Mouse (Mus musculus): ENCODE data around the gene Mast3. TPM values are rescaled to one million over a fixed set of nuclear protein-coding genes. Genes with fewer than 3 reads are reported as not detected.
A peak's percentile ranks its signal among the peaks of the same experiment; 100 is the strongest.

Gene Mast3
- 175 and 297 TPM in 2 replicates for polyA plus RNA-seq (2012; rRNA removed)

DNA sequence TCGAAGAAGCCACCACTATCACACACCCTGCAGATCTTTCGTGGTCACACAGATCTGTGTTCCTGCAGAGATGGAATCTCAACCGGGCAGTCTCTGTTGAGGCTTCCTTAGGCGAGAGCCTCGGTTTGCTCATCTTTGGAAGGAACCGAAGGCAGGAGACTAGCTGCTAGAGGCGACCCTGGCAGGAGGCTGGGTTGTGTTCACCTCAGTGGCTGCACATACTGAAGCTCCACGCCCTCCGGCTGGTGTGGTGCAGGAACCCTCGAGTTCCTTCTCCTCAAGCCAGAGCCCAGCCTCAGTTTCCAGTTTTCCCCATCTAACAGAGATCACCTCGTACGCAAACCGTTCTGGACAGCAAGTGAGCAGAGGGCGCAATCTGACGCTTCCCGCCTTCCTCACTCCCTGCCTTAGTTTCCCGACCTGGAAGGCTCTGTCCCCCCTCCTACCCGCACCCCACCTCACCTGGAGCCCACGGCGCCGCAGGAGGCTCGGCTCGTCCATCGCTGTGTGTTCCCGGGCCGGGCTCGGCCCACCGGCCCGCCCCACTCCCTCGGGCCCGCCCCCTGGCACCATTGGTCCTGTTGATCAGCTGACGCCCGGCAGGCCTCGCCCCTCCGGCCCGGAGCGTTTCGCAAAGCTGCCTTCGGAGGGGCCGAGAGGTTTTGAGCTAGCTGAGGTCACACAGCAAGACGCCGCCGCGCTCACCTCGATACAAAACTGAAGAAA lies at the start of gene Mast3:
Gene Mast3 (minus strand): TSS at position 574 of the 726 bp plus-strand sequence.
- peak within 1 kb of the TSS; percentile 63 for H3K4me3 ChIP-seq (ENCODE audit: extremely low read depth, insufficient read depth, insufficient read length)
- H3K27ac ChIP-seq (ENCODE audit: insufficient read depth, low read length) = peak within 1 kb of the TSS; percentile 88
- H3K4me1 ChIP-seq (ENCODE audit: control insufficient read depth, insufficient read depth, insufficient read length) = peaks cover 49% of the 10 kb centered on the region; the same call in 1 of the 2 replicates
- DNase-seq (ENCODE audit: low read depth in 1 of 2, low spot score in 2 of 2) = peak; percentile 54 to 89
- no peaks in the 10 kb centered on the region for H3K27me3 ChIP-seq (ENCODE audit: control insufficient read depth, insufficient read depth, low read length)
- 1% methylated on average over 45 of the region's 45 CpGs for WGBS
- no peak for TF ChIP-seq CTCF (IDR thresholded peaks at IDR 0.05; ENCODE audit: extremely low read depth, insufficient read depth, insufficient read length, insufficient replicate concordance)
- TF ChIP-seq POLR2A (IDR thresholded peaks at IDR 0.05; ENCODE audit: low read depth, low read length) = peak; percentile 41
- no peaks in the 10 kb centered on the region for H3K36me3 ChIP-seq (ENCODE audit: control insufficient read depth, insufficient read depth, low read length)

DNA sequence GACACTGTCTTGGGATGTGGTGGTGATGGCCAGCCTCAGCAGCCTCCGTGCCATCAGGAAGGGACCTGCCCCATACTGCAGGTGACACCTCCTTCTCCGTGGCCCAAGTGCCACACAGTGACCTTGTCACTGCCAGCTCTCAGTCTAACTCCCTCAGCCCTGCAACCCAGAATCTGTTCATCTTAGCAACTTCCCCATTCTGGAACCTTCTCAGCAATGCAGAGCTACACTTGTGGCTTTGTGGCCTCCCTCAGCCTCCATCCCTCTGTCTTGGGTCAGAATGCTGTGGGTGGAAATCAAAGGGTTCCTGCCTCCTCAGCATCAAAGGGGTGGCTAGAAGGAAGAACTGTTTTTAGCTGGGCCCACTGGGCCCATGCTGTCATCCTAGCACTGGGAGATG lies 49.0 kb upstream of the Mast3 start:
- peaks cover 11% of the 10 kb centered on the region for H3K4me1 ChIP-seq (ENCODE audit: control insufficient read depth, insufficient read depth, insufficient read length)
- TF ChIP-seq CTCF (IDR thresholded peaks at IDR 0.05; ENCODE audit: extremely low read depth, insufficient read depth, insufficient read length, insufficient replicate concordance) (no peak), POLR2A (IDR thresholded peaks at IDR 0.05; ENCODE audit: low read depth, low read length) (no peak)
- H3K36me3 ChIP-seq (ENCODE audit: control insufficient read depth, insufficient read depth, low read length) = no peaks in the 10 kb centered on the region
- H3K27me3 ChIP-seq (ENCODE audit: control insufficient read depth, insufficient read depth, low read length) = no peaks in the 10 kb centered on the region
- no peak overlapping the region for H3K27ac ChIP-seq (ENCODE audit: insufficient read depth, low read length)
- WGBS = 10% methylated on average over 2 of the region's 2 CpGs
- DNase-seq (ENCODE audit: low read depth in 1 of 2, low spot score in 2 of 2) = peak in 1 of 2 experiments; percentile 49
- no peak overlapping the region for H3K4me3 ChIP-seq (ENCODE audit: extremely low read depth, insufficient read depth, insufficient read length)

DNA sequence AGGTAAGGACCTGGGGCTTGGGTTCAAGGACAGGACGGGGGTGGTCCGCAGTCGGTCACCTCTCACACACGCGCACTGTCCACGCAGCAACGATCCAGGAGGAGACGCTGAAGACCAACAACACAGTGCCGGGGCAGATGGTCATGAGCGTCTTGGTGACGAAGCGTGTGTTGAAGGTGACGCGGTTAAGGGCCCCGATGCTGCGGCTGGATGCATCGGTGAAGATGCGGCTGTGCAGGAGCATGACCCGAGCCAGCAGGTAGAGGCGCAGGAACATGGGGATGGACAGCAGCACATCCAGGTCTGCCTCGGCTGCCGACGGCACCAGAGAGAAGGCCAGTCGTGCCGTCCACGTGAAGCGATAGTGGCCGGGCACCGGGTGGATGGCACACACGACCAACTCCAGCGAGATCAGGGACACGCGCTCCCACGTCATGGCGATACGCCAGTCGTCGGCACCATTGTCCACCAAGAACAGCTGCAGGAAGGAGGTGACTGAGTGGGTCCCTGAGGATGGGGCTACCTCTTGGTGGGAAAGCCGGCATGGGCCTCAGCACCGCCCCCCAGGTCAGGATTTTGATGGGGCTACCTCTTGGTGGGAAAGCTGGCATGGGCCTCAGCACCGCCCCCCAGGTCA lies 47.9 kb upstream of the Mast3 start:
- no peak for TF ChIP-seq POLR2A (IDR thresholded peaks at IDR 0.05; ENCODE audit: low read depth, low read length)
- TF ChIP-seq CTCF (IDR thresholded peaks at IDR 0.05; ENCODE audit: extremely low read depth, insufficient read depth, insufficient read length, insufficient replicate concordance) = no peak
- WGBS = 94% methylated on average over 41 of the region's 41 CpGs
- H3K27me3 ChIP-seq (ENCODE audit: control insufficient read depth, insufficient read depth, low read length) = no peaks in the 10 kb centered on the region
- peaks cover 11% of the 10 kb centered on the region for H3K4me1 ChIP-seq (ENCODE audit: control insufficient read depth, insufficient read depth, insufficient read length)
- H3K36me3 ChIP-seq (ENCODE audit: control insufficient read depth, insufficient read depth, low read length) = no peaks in the 10 kb centered on the region
- no peak overlapping the region for H3K27ac ChIP-seq (ENCODE audit: insufficient read depth, low read length)
- DNase-seq (ENCODE audit: low read depth in 1 of 2, low spot score in 2 of 2) = no peak
- H3K4me3 ChIP-seq (ENCODE audit: extremely low read depth, insufficient read depth, insufficient read length) = no peak overlapping the region

DNA sequence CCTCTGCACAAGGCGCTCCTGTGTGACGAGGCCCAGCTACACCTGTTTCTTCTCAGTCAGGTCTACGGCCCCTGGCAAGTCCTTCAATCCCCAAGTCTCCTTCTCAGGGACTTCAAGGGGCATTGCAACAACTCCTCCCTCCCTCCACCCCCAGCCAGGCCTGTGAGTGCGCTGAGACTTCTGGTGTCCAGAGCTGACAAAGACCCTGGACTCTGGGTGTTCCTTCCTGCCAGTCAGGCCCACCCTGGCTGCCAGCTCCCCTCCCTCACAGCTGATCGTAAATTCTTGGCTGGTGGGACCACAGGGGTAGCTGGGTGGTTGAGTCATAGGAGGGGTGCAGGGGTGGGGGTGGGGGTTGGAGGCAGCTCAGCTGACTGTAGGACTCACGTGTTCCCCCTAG lies 47.0 kb upstream of the Mast3 start:
- no peak for TF ChIP-seq CTCF (IDR thresholded peaks at IDR 0.05; ENCODE audit: extremely low read depth, insufficient read depth, insufficient read length, insufficient replicate concordance)
- no peak for TF ChIP-seq POLR2A (IDR thresholded peaks at IDR 0.05; ENCODE audit: low read depth, low read length)
- Histone ChIP-seq H3K27ac (ENCODE audit: insufficient read depth, low read length) (no peak overlapping the region), H3K4me1 (ENCODE audit: control insufficient read depth, insufficient read depth, insufficient read length) (peaks cover 9% of the 10 kb centered on the region), H3K4me3 (ENCODE audit: extremely low read depth, insufficient read depth, insufficient read length) (no peak overlapping the region), H3K27me3 (ENCODE audit: control insufficient read depth, insufficient read depth, low read length) (no peaks in the 10 kb centered on the region), H3K36me3 (ENCODE audit: control insufficient read depth, insufficient read depth, low read length) (no peaks in the 10 kb centered on the region)
- DNase-seq (ENCODE audit: low read depth in 1 of 2, low spot score in 2 of 2) = no peak
- WGBS = 86% methylated on average over 6 of the region's 6 CpGs

DNA sequence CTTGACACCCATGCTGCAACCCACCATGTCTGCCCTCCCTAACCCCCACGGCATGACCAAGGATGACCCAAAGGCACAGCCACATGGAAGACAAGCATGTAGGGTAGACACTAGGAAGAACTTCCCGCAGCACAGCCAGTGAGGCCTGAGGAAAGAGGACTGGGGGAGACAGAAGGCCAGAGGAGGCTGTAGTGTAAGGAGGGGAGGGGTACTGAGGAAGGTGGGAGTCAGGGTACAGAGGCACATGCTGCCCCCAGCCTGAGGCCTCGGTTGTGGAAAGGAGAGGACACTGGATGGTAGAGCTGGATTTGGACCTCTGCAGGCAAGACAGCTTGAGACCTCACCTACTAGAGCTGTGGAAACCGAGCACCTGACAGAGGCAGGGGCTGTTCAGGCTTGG lies 46.1 kb upstream of the Mast3 start:
- no peaks in the 10 kb centered on the region for H3K36me3 ChIP-seq (ENCODE audit: control insufficient read depth, insufficient read depth, low read length)
- H3K27me3 ChIP-seq (ENCODE audit: control insufficient read depth, insufficient read depth, low read length) = no peaks in the 10 kb centered on the region
- no peak for DNase-seq (ENCODE audit: low read depth in 1 of 2, low spot score in 2 of 2)
- H3K4me3 ChIP-seq (ENCODE audit: extremely low read depth, insufficient read depth, insufficient read length) = no peak overlapping the region
- 92% methylated on average over 4 of the region's 4 CpGs for WGBS
- no peak for TF ChIP-seq POLR2A (IDR thresholded peaks at IDR 0.05; ENCODE audit: low read depth, low read length)
- H3K27ac ChIP-seq (ENCODE audit: insufficient read depth, low read length) = no peak overlapping the region
- peaks cover 7% of the 10 kb centered on the region; the same call in 1 of the 2 replicates for H3K4me1 ChIP-seq (ENCODE audit: control insufficient read depth, insufficient read depth, insufficient read length)

DNA sequence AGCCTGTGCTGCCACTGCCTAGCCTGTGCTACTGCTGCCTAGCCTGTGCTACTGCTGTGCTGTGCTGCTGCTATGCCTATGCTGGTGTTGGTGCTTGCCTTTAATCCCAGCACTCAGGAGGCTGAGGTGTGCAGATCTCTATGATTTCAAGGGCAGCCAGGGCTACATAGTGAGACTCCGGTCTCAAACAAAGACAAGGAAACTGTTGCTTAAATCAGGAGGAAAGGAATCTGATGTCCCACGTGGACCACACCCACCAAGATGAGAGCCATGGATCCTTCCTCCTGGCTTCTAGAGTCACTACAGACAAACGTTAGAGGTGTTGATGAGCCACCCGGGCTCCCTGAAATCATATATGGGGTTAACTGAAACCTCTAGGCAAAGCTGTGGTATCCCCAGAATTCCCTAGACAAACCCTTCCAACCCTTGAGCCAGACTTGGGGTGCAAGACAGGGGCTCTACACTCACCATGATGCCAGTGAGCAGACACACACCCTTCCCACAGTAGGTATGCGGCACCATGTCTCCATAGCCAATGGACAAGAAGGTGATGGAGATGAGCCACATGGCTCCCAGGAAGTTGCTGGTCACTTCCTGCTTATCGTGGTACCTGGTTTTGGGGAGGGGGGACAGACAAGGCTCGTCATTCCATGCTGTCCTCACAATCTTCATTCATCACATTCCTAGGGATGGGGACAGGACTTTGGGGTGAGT lies 45.4 kb upstream of the Mast3 start:
- TF ChIP-seq POLR2A (IDR thresholded peaks at IDR 0.05; ENCODE audit: low read depth, low read length) (no peak), CTCF (IDR thresholded peaks at IDR 0.05; ENCODE audit: extremely low read depth, insufficient read depth, insufficient read length, insufficient replicate concordance) (no peak)
- H3K4me1 ChIP-seq (ENCODE audit: control insufficient read depth, insufficient read depth, insufficient read length) = peaks cover 7% of the 10 kb centered on the region; the same call in 1 of the 2 replicates

More for the DNA sequence above, 45.4 kb upstream of the Mast3 start:
- no peaks in the 10 kb centered on the region for H3K27me3 ChIP-seq (ENCODE audit: control insufficient read depth, insufficient read depth, low read length)
- H3K4me3 ChIP-seq (ENCODE audit: extremely low read depth, insufficient read depth, insufficient read length) = no peak overlapping the region
- no peak overlapping the region for H3K27ac ChIP-seq (ENCODE audit: insufficient read depth, low read length)
- H3K36me3 ChIP-seq (ENCODE audit: control insufficient read depth, insufficient read depth, low read length) = no peaks in the 10 kb centered on the region
- 78% methylated on average over 7 of the region's 7 CpGs for WGBS
- DNase-seq (ENCODE audit: low read depth in 1 of 2, low spot score in 2 of 2) = no peak

Measured in spleen, adult 2 months (tissue).